Mouse (Mus musculus): ENCODE data around the gene Prdx5.
"Not testable (repeated sequence)": the region's sequence is repeated elsewhere in the genome, so short reads cannot be mapped to it uniquely, and the experiment has no call there.

Prdx5 gene

GRCm38 (mm10) chr19:6915276-6915675 is 5.4 kb upstream of the Prdx5 start:
- peak; percentile 86 for DNase-seq

- DNase-seq: peak; percentile 89
Measured at GRCm38 (mm10) chr19:6914540-6914939, 4.6 kb upstream of the Prdx5 start.

GRCm38 (mm10) chr19:6913991-6914390 is 4.1 kb upstream of the Prdx5 start:
- peak; percentile 96 for DNase-seq

GRCm38 (mm10) chr19:6913036-6913435 is 3.1 kb upstream of the Prdx5 start:
- DNase-seq: peak; percentile 83

GRCm38 (mm10) chr19:6912205-6912970 is 2.5 kb upstream of the Prdx5 start:
- DNase-seq: peak; percentile 93

GRCm38 (mm10) chr19:6911101-6912074 is 1.5 kb upstream of the Prdx5 start:
- peak; percentile 94 for DNase-seq

- DNase-seq: not testable (repeated sequence)
Measured at GRCm38 (mm10) chr19:6910306-6910705, 400 bp upstream of the Prdx5 start.

- DNase-seq: no peak
Measured at GRCm38 (mm10) chr19:6909021-6909420, 885 bp downstream of the Prdx5 start.

- peak; percentile 89 for DNase-seq
Measured at GRCm38 (mm10) chr19:6907811-6908540, 1.9 kb downstream of the Prdx5 start.

- DNase-seq: peak; percentile 93
Measured at GRCm38 (mm10) chr19:6907094-6907493, 2.8 kb downstream of the Prdx5 start.

GRCm38 (mm10) chr19:6906199-6906598 is 3.7 kb downstream of the Prdx5 start:
- DNase-seq: peak; percentile 91

GRCm38 (mm10) chr19:6905498-6906159 is 4.3 kb downstream of the Prdx5 start:
- peak; percentile 85 for DNase-seq

GRCm38 (mm10) chr19:6904846-6905245 is 5.1 kb downstream of the Prdx5 start:
- DNase-seq: peak; percentile 87

GRCm38 (mm10) chr19:6903031-6903430 is 6.9 kb downstream of the Prdx5 start:
- DNase-seq: peak; percentile 74

GRCm38 (mm10) chr19:6899641-6900040 is 10.3 kb downstream of the Prdx5 start:
- no peak for DNase-seq

GRCm38 (mm10) chr19:6895608-6896305 is 14.1 kb downstream of the Prdx5 start:
- DNase-seq: peak; percentile 85

GRCm38 (mm10) chr19:6893731-6894451 is 16.0 kb downstream of the Prdx5 start:
- DNase-seq: peak; percentile 76

- no peak for DNase-seq
Measured at GRCm38 (mm10) chr19:6892512-6892911, 17.4 kb downstream of the Prdx5 start.

GRCm38 (mm10) chr19:6877965-6878364 is 31.9 kb downstream of the Prdx5 start:
- peak; percentile 61 for DNase-seq

GRCm38 (mm10) chr19:6876799-6877198 is 33.1 kb downstream of the Prdx5 start:
- DNase-seq: peak; percentile 45

- DNase-seq: peak; percentile 75
Measured at GRCm38 (mm10) chr19:6875834-6876233, 34.1 kb downstream of the Prdx5 start.
